Mouse (Mus musculus): ENCODE results near the gene Tmem14c. TPM values are rescaled to one million over a fixed set of nuclear protein-coding genes. Genes with fewer than 3 reads are reported as not detected.
A peak's percentile ranks its signal among the peaks of the same experiment; 100 is the strongest.
"Not testable (repeated sequence)": the region's sequence is repeated elsewhere in the genome, so short reads cannot be mapped to it uniquely, and the experiment has no call there.

Tmem14c gene
- polyA plus RNA-seq, 1 experiment = 138 TPM

DNA sequence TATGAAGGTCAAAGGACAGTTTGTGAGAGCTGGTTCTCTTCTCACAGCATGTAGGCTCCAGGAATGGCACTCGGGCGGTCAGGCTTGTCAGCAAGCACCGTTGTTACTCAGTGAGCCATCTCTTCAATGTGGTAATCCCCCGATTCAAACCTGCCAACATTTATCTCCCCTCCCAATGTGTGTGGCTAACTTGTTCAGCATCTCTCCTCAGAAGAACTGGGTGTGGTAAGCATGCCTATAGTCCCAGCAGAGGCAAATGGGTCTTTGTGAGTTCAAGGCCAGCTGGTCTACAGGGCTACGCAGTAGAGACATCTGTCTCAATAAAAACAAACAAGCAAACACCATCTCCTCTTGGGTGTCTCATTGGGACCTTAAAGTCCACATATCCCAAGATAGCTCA, 43.1 kb upstream of the Tmem14c start:
- H3K4me3 ChIP-seq (ENCODE audit: control insufficient read depth, insufficient read depth, low read length) = no peak overlapping the region
- H3K4me1 ChIP-seq (replicated peaks; ENCODE audit: control insufficient read depth, insufficient read depth, low read length) = peaks cover 27% of the 10 kb centered on the region
- H3K27me3 ChIP-seq (ENCODE audit: control insufficient read depth, insufficient read depth, low read length) = no peaks in the 10 kb centered on the region
- no peak for DNase-seq
- H3K27ac ChIP-seq (ENCODE audit: control insufficient read depth, insufficient read depth, low read length) = no peak overlapping the region
- TF ChIP-seq CTCF (IDR thresholded peaks at IDR 0.05; ENCODE audit: borderline replicate concordance, control insufficient read depth, extremely low read depth, insufficient read depth, low read length, poor library complexity) = no peak
- H3K36me3 ChIP-seq (ENCODE audit: control insufficient read depth, insufficient read depth, low read length) = no peaks in the 10 kb centered on the region
- WGBS = 95% methylated on average over 5 of the region's 5 CpGs

DNA sequence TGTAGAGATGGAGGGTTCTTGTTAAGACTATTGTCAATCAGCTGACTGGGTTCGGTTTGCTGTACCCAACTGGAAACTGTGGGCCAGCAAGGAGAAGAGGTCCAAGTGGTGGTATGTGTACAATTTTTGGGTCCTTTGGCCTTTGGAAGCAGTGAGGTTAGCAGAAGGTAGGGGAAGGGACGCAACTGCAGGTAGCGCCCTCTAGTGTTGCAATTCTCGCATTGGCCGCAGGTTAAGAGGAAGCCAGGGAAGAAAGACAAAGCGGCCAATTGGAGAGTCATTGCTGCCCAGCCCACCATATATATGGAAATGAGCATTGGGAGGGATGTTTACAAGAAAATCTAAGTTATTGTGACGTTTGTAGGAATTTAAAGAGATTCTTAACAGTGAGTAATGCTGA, 38.5 kb upstream of the Tmem14c start:
- Histone ChIP-seq H3K27me3 (ENCODE audit: control insufficient read depth, insufficient read depth, low read length) (no peaks in the 10 kb centered on the region), H3K4me3 (ENCODE audit: control insufficient read depth, insufficient read depth, low read length) (no peak overlapping the region), H3K27ac (ENCODE audit: control insufficient read depth, insufficient read depth, low read length) (no peak overlapping the region), H3K36me3 (ENCODE audit: control insufficient read depth, insufficient read depth, low read length) (no peaks in the 10 kb centered on the region), H3K4me1 (replicated peaks; ENCODE audit: control insufficient read depth, insufficient read depth, low read length) (peaks cover 6% of the 10 kb centered on the region)
- TF ChIP-seq POLR2A (IDR thresholded peaks at IDR 0.05; ENCODE audit: control insufficient read depth, extremely low read depth, insufficient read depth, low read length, poor library complexity) = no peak
- peak; percentile 61; the same call in 1 of the 2 replicates for TF ChIP-seq CTCF (IDR thresholded peaks at IDR 0.05; ENCODE audit: borderline replicate concordance, control insufficient read depth, extremely low read depth, insufficient read depth, low read length, poor library complexity)
- DNase-seq = peak; percentile 63
- WGBS = 24% methylated on average over 7 of the region's 7 CpGs

DNA sequence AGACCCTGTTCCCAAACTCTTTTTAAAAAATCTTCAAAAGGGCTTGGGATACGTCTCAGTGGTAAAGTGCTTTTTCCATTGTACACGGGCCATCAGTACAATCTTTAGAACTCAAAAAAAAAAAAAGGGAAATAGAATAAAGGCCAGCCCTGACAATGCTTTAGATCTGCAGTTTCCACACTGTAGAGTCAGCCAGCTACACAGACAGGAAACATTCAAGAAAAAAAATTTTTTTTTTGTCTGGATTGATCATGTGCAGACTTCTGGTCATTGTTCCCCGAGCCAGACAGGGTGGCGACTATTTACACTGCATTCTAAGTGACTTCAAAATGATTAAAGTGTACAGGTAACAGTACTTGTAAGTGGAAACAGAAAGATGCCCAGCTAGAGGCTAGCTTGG, 37.4 kb upstream of the Tmem14c start:
- DNase-seq = no peak
- H3K4me1 ChIP-seq (replicated peaks; ENCODE audit: control insufficient read depth, insufficient read depth, low read length) = no peaks in the 10 kb centered on the region
- no peak for TF ChIP-seq CTCF (IDR thresholded peaks at IDR 0.05; ENCODE audit: borderline replicate concordance, control insufficient read depth, extremely low read depth, insufficient read depth, low read length, poor library complexity)
- H3K4me3 ChIP-seq (ENCODE audit: control insufficient read depth, insufficient read depth, low read length) = no peak overlapping the region
- no peak overlapping the region for H3K27ac ChIP-seq (ENCODE audit: control insufficient read depth, insufficient read depth, low read length)
- no peaks in the 10 kb centered on the region for H3K27me3 ChIP-seq (ENCODE audit: control insufficient read depth, insufficient read depth, low read length)
- no peaks in the 10 kb centered on the region for H3K36me3 ChIP-seq (ENCODE audit: control insufficient read depth, insufficient read depth, low read length)
- 20% methylated on average over 4 of the region's 4 CpGs for WGBS

DNA sequence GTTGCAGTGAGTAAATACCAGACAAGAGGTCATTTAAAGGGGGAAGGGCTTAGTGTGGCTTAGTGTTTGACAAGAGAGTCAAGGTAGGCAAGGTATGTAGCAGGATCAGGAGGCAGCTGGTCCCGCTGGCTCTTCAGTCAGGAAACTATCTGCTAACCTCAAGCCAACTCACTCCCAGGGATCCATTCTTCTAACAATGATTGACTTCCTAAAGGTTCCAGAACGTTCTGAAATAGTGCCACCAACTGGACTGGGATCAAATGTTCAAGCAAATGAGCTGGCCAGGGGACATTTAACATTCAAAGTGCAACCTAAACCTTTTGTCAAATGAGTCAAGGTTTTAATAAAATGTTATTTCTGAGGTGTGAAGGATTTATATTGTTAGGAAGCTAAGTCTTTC, 36.8 kb upstream of the Tmem14c start:
- TF ChIP-seq POLR2A (IDR thresholded peaks at IDR 0.05; ENCODE audit: control insufficient read depth, extremely low read depth, insufficient read depth, low read length, poor library complexity) = no peak
- no peak for TF ChIP-seq CTCF (IDR thresholded peaks at IDR 0.05; ENCODE audit: borderline replicate concordance, control insufficient read depth, extremely low read depth, insufficient read depth, low read length, poor library complexity)

DNA sequence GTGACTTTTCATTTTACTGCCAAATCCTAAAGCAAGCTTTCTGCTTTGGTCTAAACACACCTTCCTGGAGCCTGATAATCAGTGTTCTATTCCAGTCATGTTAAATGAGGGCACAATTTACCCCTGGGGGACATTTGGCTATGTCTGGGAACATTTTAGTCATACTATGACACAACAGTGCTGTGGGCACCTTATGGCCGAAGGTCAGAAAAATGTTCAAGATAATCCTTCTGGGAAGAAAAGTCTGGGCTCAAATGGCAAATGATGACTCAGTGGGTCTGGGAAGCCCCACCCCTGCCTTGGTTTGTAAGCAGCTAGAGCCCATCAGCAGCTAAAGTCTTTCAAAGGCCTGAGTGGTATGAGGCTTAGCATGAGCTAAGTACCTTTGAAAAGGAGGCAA, 33.3 kb upstream of the Tmem14c start:
- no peak overlapping the region for H3K4me3 ChIP-seq (ENCODE audit: control insufficient read depth, insufficient read depth, low read length)
- no peaks in the 10 kb centered on the region for H3K36me3 ChIP-seq (ENCODE audit: control insufficient read depth, insufficient read depth, low read length)
- TF ChIP-seq POLR2A (IDR thresholded peaks at IDR 0.05; ENCODE audit: control insufficient read depth, extremely low read depth, insufficient read depth, low read length, poor library complexity) = no peak
- no peak for TF ChIP-seq CTCF (IDR thresholded peaks at IDR 0.05; ENCODE audit: borderline replicate concordance, control insufficient read depth, extremely low read depth, insufficient read depth, low read length, poor library complexity)

More for the DNA sequence above, 36.8 kb upstream of the Tmem14c start:
- no peaks in the 10 kb centered on the region for H3K4me1 ChIP-seq (replicated peaks; ENCODE audit: control insufficient read depth, insufficient read depth, low read length)
- no peak overlapping the region for H3K4me3 ChIP-seq (ENCODE audit: control insufficient read depth, insufficient read depth, low read length)
- no peak for DNase-seq
- H3K27ac ChIP-seq (ENCODE audit: control insufficient read depth, insufficient read depth, low read length) = no peak overlapping the region
- no peaks in the 10 kb centered on the region for H3K27me3 ChIP-seq (ENCODE audit: control insufficient read depth, insufficient read depth, low read length)
- 59% methylated on average over 2 of the region's 2 CpGs for WGBS
- H3K36me3 ChIP-seq (ENCODE audit: control insufficient read depth, insufficient read depth, low read length) = no peaks in the 10 kb centered on the region

DNA sequence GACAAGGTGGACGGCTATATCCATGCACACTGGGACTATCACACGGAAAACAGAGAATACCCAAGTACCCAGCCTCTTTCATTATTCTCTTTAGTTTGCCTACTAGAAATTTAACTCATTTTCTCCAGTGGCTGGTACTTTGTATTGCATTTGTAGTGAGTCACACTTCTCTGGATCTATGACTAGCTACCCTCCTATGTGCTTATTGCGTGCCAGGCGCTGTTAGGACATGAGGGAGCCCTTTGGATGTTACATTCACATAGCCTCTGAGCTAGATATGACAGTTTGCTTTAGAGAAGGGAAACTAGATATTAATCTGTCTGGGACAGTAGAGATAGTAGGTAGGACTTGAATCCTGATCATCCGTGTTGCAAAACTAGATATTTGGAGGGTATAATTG, 30.0 kb upstream of the Tmem14c start:
- 98% methylated on average over 5 of the region's 5 CpGs for WGBS
- Histone ChIP-seq H3K4me3 (ENCODE audit: control insufficient read depth, insufficient read depth, low read length) (no peak overlapping the region), H3K36me3 (ENCODE audit: control insufficient read depth, insufficient read depth, low read length) (no peaks in the 10 kb centered on the region), H3K27me3 (ENCODE audit: control insufficient read depth, insufficient read depth, low read length) (no peaks in the 10 kb centered on the region), H3K27ac (ENCODE audit: control insufficient read depth, insufficient read depth, low read length) (no peak overlapping the region), H3K4me1 (replicated peaks; ENCODE audit: control insufficient read depth, insufficient read depth, low read length) (no peaks in the 10 kb centered on the region)
- DNase-seq = no peak
- no peak for TF ChIP-seq POLR2A (IDR thresholded peaks at IDR 0.05; ENCODE audit: control insufficient read depth, extremely low read depth, insufficient read depth, low read length, poor library complexity)
- TF ChIP-seq CTCF (IDR thresholded peaks at IDR 0.05; ENCODE audit: borderline replicate concordance, control insufficient read depth, extremely low read depth, insufficient read depth, low read length, poor library complexity) = no peak

More for the DNA sequence above, 33.3 kb upstream of the Tmem14c start:
- 97% methylated on average over 1 of the region's 1 CpGs for WGBS
- H3K4me1 ChIP-seq (replicated peaks; ENCODE audit: control insufficient read depth, insufficient read depth, low read length) = no peaks in the 10 kb centered on the region
- H3K27ac ChIP-seq (ENCODE audit: control insufficient read depth, insufficient read depth, low read length) = no peak overlapping the region
- DNase-seq = no peak
- no peaks in the 10 kb centered on the region for H3K27me3 ChIP-seq (ENCODE audit: control insufficient read depth, insufficient read depth, low read length)

DNA sequence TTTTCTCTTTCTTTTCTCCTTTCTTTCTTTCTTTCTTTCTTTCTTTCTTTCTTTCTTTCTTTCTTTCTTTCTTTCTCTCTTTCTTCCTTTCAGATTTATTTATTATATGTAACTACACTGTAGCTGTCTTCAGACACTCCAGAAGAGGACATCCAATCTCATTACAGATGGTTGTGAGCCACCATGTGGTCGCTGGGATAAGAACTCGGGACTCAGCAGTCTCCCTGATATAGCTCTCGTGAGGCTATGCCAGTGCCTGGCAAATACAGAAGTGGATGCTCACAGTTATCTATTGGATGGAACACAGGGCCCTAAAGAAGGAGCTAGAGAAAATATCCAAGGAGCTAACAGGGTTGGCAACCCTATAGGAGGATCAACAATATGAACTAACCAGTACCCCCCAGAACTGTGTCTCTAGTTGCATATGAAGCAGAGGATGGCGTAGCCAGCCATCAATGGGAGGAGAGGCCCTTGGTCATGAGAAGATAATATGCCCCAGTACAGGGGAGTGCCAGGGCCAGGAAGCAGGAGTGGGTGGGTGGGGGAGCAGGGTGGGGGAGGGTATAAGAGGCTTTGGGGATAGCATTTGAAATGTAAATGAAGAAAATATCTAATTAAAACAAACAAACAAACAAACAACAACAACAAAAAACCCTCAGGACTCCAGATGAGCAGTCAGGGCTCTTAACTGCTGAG, 28.3 kb upstream of the Tmem14c start:
- H3K4me3 ChIP-seq (ENCODE audit: control insufficient read depth, insufficient read depth, low read length); H3K4me1 ChIP-seq (replicated peaks; ENCODE audit: control insufficient read depth, insufficient read depth, low read length); DNase-seq; H3K27ac ChIP-seq (ENCODE audit: control insufficient read depth, insufficient read depth, low read length); H3K36me3 ChIP-seq (ENCODE audit: control insufficient read depth, insufficient read depth, low read length); H3K27me3 ChIP-seq (ENCODE audit: control insufficient read depth, insufficient read depth, low read length): not testable (repeated sequence)
- 88% methylated on average over 4 of the region's 4 CpGs for WGBS
